Mouse (Mus musculus) CH12.LX (cell line): ENCODE results near the gene Pigyl.

Experiments used
- CTCF ChIP-seq, 2 experiments: IDR thresholded peaks in 1 of 2; conservative IDR thresholded peaks in 1 of 2; 2 replicates each; pipeline ENCODE4 v1.5.1; 2011 to 2012; ENCODE audit warnings: low read depth in 2 of 2, low read length in 2 of 2, improper control_type of control experiment in 1 of 2, inconsistent platforms in 1 of 2, mild to moderate bottlenecking in 1 of 2, moderate library complexity in 1 of 2
- JUN ChIP-seq: IDR thresholded peaks from 2 replicates; pipeline ENCODE4 v1.6.1; 2011; ENCODE audit warnings: low read depth, mild to moderate bottlenecking, low read length, improper control_type of control experiment, moderate library complexity; ENCODE audit not compliant: insufficient read depth
- MAZ ChIP-seq: IDR thresholded peaks from 2 replicates; pipeline ENCODE4 v1.6.1; 2012; ENCODE audit warnings: low read depth, mild to moderate bottlenecking, inconsistent platforms, low read length, improper control_type of control experiment, moderate library complexity
- POLR2AphosphoS2 ChIP-seq: IDR thresholded peaks from 2 replicates; pipeline ENCODE4 v1.6.1; 2011; ENCODE audit warnings: low read depth, low read length, improper control_type of control experiment
- USF1 ChIP-seq: IDR thresholded peaks from 2 replicates; pipeline ENCODE4 v1.6.1; 2014; ENCODE audit warnings: low read depth, mild to moderate bottlenecking, inconsistent platforms, low read length, improper control_type of control experiment

- TF ChIP-seq CTCF (conservative IDR thresholded peaks at IDR 0.05 in 1 of 2, IDR thresholded peaks at IDR 0.05 in 1 of 2; ENCODE audit: low read depth in 2 of 2, low read length in 2 of 2): no peak
- TF ChIP-seq JUN: no peak
- no peak for TF ChIP-seq USF1
- no peak for TF ChIP-seq POLR2AphosphoS2
- no peak for TF ChIP-seq MAZ
These were observed 33.5 kb upstream of the Pigyl start for GRCm38 (mm10) chr9:22123069-22123609.
